ENCODE assay signal across 1 mouse cellular context in the genomic region with DNA sequence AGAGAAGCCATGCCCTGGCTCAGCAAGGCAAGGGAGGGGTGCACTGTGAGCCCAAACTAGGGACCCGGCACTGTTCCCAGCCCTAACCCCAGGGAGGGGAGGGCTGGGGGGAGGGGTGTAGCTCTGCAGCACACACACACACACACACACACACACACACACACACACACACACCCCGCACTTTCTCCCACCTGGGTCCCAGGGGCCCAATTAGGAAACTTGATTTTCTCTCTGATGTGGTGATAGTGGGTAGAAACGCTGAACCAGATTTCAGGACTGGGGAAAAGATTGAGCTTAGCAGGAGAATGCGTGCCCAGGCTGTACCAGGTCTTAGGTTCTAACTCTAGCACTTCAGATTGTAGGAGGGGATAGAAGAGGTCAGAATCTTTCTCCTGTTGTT.
A peak's percentile ranks its signal among the peaks of the same experiment; 100 is the strongest.
TF ChIP-seq lines count a peak whose summit lies in the region.

No protein-coding gene starts in this region.

TF ChIP-seq in CH12.LX, 34 proteins besides CTCF, POLR2A, EP300 and RAD21:
- TF ChIP-seq SIN3A (IDR thresholded peaks at IDR 0.05; ENCODE audit: low read length) (0 out of 2 replicates have a peak, but pooled peaks have one; percentile 1), RCOR1 (conservative IDR thresholded peaks at IDR 0.05; ENCODE audit: low read depth, low read length) (no peak), ZC3H11A (IDR thresholded peaks at IDR 0.05; ENCODE audit: low read depth, low read length) (no peak), TCF12 (IDR thresholded peaks at IDR 0.05; ENCODE audit: low read depth, low read length) (peak; percentile 79), POLR2AphosphoS2 (IDR thresholded peaks at IDR 0.05; ENCODE audit: low read depth, low read length) (0 out of 2 replicates have a peak, but pooled peaks have one; percentile 3), MAFK (IDR thresholded peaks at IDR 0.05; ENCODE audit: insufficient replicate concordance, low read length) (peak; percentile 47; the same call in 1 of the 2 replicates), MAZ (IDR thresholded peaks at IDR 0.05; ENCODE audit: low read depth, low read length) (no peak), CHD1 (IDR thresholded peaks at IDR 0.05; ENCODE audit: low read depth, low read length) (peak; percentile 13; the same call in 1 of the 2 replicates), ETS1 (conservative IDR thresholded peaks at IDR 0.05; ENCODE audit: low read depth, low read length) (no peak), MEF2A (IDR thresholded peaks at IDR 0.05; ENCODE audit: borderline replicate concordance, low read depth, low read length) (0 out of 2 replicates have a peak, but pooled peaks have one; percentile 13), CHD2 (IDR thresholded peaks at IDR 0.05; ENCODE audit: low read length) (peak; percentile 47), JUN (IDR thresholded peaks at IDR 0.05; ENCODE audit: insufficient read depth, low read depth, low read length) (no peak), IRF4 (IDR thresholded peaks at IDR 0.05; ENCODE audit: low read depth, low read length) (peak; percentile 69), ZMIZ1 (IDR thresholded peaks at IDR 0.05; ENCODE audit: low read depth, low read length) (0 out of 2 replicates have a peak, but pooled peaks have one; percentile 6), SMC3 (IDR thresholded peaks at IDR 0.05; ENCODE audit: low read depth, low read length) (no peak), BHLHE40 (IDR thresholded peaks at IDR 0.05; ENCODE audit: low read depth, low read length) (peak; percentile 49)
